ENCODE assay signal across 14 mouse cellular contexts in the genomic region with DNA sequence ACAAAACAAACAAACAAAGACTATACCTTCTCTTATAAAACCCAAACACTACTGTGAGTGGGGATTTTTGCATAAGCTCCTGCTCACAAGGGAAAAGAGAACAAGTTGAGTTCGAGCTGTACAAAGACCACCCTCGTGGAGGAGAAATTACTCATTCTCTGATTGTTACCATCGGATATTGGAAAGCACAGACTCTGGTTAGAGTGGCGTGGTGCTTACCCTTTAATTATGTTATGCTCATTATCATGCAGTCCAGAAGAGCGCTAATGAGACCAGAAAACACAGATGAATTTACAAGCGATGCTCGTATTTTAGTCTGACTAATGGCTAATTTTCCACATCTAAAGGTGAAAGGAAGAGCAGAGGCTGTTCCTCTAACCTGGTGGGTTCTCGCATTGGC.
"Had no signal": no experiment of that assay in that cellular context is flagged by ENCODE, and none has a peak within 500 bp of the region (broad histone marks: within the 10 kb centered on the region; RNA-seq: fewer than 3 reads in every experiment).

No protein-coding gene starts in this region.

- H3K27ac ChIP-seq: layer of hippocampus, adult 2 months; limb, embryonic 10.5 days; liver, embryonic 15.5 days; midbrain, embryonic 10.5 days had no signal

- H3K4me2 ChIP-seq: liver, embryonic 11.5 days; liver, embryonic 15.5 days had no signal

- H3K9me3 ChIP-seq: limb, embryonic 10.5 days; liver, embryonic 15.5 days; midbrain, embryonic 10.5 days had no signal

- H3K9ac ChIP-seq: liver, embryonic 15.5 days had no signal

- ATAC-seq: lung, postnatal 0 days had no signal

- DNase-seq: kidney, postnatal 10 days; kidney, postnatal 4 days; lung, adult 2 months; lung, postnatal 4 days; right cerebral cortex, adult 18-20 months; right cerebral cortex, postnatal 25 days; thymus, postnatal 36 days had no signal

- H3K36me3 ChIP-seq: limb, embryonic 10.5 days; liver, embryonic 15.5 days; midbrain, embryonic 10.5 days had no signal

- H3K27me3 ChIP-seq: liver, embryonic 15.5 days had no signal

- H3K4me3 ChIP-seq: layer of hippocampus, adult 2 months; limb, embryonic 10.5 days; liver, embryonic 15.5 days; midbrain, embryonic 10.5 days; myocyte had no signal

- H3K4me1 ChIP-seq: limb, embryonic 10.5 days; liver, embryonic 15.5 days; midbrain, embryonic 10.5 days had no signal
